Mouse (Mus musculus) thymus, adult 2 months (tissue): Measurements from ENCODE around the gene 1700003E16Rik. TPM values are rescaled to one million over a fixed set of nuclear protein-coding genes. Genes with fewer than 3 reads are reported as not detected.

ENCODE experiments used
- DNase-seq: peaks from one replicate; pipeline ENCODE4 v3.0.0; 2021
- H3K27ac ChIP-seq: fragments of 200-500 bp; 2 replicates; pipeline ENCODE4 v1.5.1; 2012; ENCODE audit warnings: low read length, control low read depth; ENCODE audit not compliant: control insufficient read depth, insufficient read depth
- H3K27me3 ChIP-seq: fragments of 200-500 bp; 2 replicates; pipeline ENCODE4 v1.6.1; 2012; ENCODE audit warnings: mild to moderate bottlenecking, low read length, moderate library complexity, mixed read lengths; ENCODE audit not compliant: control insufficient read depth, insufficient read depth
- H3K36me3 ChIP-seq: fragments of 200-500 bp; 2 replicates; pipeline ENCODE4 v1.6.1; 2012; ENCODE audit warnings: mild to moderate bottlenecking, low read length, moderate library complexity; ENCODE audit not compliant: control insufficient read depth, insufficient read depth
- H3K4me1 ChIP-seq: fragments of 200-500 bp; replicated peaks from 2 replicates; pipeline ENCODE4 v1.6.1; 2012; ENCODE audit warnings: low read length; ENCODE audit not compliant: control insufficient read depth, insufficient read depth
- H3K4me3 ChIP-seq: fragments of 200-500 bp; 2 replicates; pipeline ENCODE4 v1.5.1; 2012; ENCODE audit warnings: mild to moderate bottlenecking, low read length, control low read depth, moderate library complexity; ENCODE audit not compliant: control insufficient read depth, insufficient read depth
- CTCF ChIP-seq: fragments of 200-500 bp; IDR thresholded peaks from 2 replicates; pipeline ENCODE4 v1.5.1; 2012; ENCODE audit warnings: mild to moderate bottlenecking, control low read depth, low read length, moderate library complexity, borderline replicate concordance; ENCODE audit not compliant: control insufficient read depth, poor library complexity, insufficient read depth; ENCODE audit errors: extremely low read depth
- POLR2A ChIP-seq: fragments of 200-500 bp; IDR thresholded peaks from 2 replicates; pipeline ENCODE4 v1.6.1; 2012; ENCODE audit warnings: mild to moderate bottlenecking, low read length, control low read depth, moderate library complexity; ENCODE audit not compliant: control insufficient read depth, poor library complexity, insufficient read depth; ENCODE audit errors: extremely low read depth
- WGBS: fragments of 180-500 bp; shearing (Covaris S2); methylation state at CpG from one replicate; pipeline ENCODE4 v1.1.7; 2018; 5-methylcytosine and 5-hydroxymethylcytosine counted together
- polyA plus RNA-seq: library from polyadenylated mRNA; depleted of rRNA; stranded (reverse); fragments of >200 nt; gene quantifications from 2 replicates; pipeline ENCODE4 v1.2.3, GENCODE M21; 2012; rRNA removed

Gene 1700003E16Rik
- 0.19 and 0.38 TPM in 2 replicates for polyA plus RNA-seq

DNA sequence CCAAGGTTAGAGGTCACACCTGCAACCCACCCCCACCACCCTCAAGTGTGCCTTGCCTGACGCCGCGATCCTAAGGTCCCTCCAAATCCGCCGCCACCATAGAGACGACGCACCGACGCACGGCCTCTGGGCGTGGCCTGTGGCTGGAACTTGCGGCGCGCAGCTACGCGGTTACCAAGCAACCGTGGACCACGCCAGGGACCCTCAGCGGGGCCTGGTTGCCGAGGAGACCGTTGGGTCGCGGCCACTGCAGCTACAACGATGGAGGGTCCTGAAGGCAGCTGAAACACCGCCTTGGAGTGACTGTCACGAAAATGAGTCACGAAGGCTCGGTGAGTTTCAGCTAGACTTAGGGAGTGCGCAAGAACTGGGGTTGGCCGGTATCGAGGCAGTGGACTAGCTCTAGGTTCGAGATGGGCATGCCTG is at the start of gene 1700003E16Rik, which contains the start of gene Wdr54:
Gene 1700003E16Rik, plus strand, starts transcription at position 146 of the 426 bp plus-strand sequence.
Gene Wdr54, minus strand, starts transcription at position 139 of the 426 bp plus-strand sequence.
- TF ChIP-seq CTCF (no peak), POLR2A (no peak)
- 4% methylated on average over 32 of the region's 32 CpGs for WGBS

DNA sequence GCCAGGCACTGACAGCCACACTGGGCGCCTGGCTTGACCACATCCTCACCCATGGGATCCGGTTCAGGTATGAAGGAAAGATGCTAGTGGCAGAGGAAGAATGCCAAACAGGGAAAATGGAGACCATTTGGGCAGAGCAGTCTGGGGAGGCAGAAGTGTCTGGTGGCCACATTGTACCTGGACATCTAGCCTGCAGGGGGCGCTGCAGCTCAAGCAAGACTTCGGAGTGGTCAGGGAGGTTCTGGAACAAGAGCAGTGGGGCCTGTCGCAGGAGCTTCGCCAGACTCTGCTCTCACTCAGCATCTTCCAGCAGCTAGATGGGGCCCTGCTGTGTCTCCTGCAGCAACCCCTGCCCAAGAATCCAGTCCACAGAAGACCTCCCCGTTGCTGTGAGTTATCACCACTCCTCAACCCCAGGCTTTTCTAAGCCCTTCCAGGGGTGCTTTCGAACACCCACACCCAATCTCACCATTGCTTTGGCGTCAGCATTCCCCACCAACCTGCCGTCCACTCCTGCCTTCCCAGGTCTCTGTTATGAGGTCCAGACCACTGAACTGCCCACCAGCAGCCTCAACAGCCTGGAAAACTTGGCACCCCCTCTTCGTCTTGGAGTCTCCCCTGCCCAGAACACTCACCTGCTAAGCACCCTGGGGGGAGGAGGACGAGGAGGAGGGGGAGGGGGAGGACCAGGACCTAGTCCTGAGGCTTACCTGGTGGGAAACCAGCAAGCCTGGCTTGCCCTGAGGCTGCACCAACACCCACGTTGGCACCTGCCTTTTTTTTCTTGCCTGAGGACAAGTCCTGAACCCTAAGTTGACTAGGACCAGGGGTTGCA is 48.4 kb upstream of the 1700003E16Rik start:
- Histone ChIP-seq H3K4me3 (no peak overlapping the region), H3K27me3 (no peaks in the 10 kb centered on the region), H3K27ac (no peak overlapping the region), H3K36me3 (no peaks in the 10 kb centered on the region), H3K4me1 (peaks cover 13% of the 10 kb centered on the region)
- no peak for TF ChIP-seq POLR2A
- peak; percentile 90 for TF ChIP-seq CTCF
- WGBS: 53% methylated on average over 13 of the region's 13 CpGs
- DNase-seq: peak; percentile 85

More for the DNA sequence above, at the start of gene 1700003E16Rik, which contains the start of gene Wdr54:
- Histone ChIP-seq H3K27me3 (peaks cover 3% of the 10 kb centered on the region; the same call in 1 of the 2 replicates), H3K4me3 (peak within 1 kb of the TSS; percentile 42), H3K4me1 (peaks cover 7% of the 10 kb centered on the region), H3K27ac (no peak within 1 kb of the TSS), H3K36me3 (no peaks in the 10 kb centered on the region)
- DNase-seq: peak; percentile 39

GRCm38 (mm10) chr6:83108762-83109668 is 47.2 kb upstream of the 1700003E16Rik start, which contains the start of gene Mrpl53:
Mrpl53 (plus strand) TSS chr6:83109040.
- Histone ChIP-seq H3K27me3 (no peaks in the 10 kb centered on the region), H3K36me3 (no peaks in the 10 kb centered on the region), H3K4me3 (peak within 1 kb of the TSS; percentile 99), H3K27ac (peak within 1 kb of the TSS; percentile 77), H3K4me1 (peaks cover 10% of the 10 kb centered on the region)
- TF ChIP-seq CTCF: peak; percentile 24; the same call in 1 of the 2 replicates
- peak; percentile 62 for TF ChIP-seq POLR2A
- WGBS: under 1% methylated on average over 76 of the region's 76 CpGs
- peak; percentile 66 for DNase-seq

- 92% methylated on average over 4 of the region's 4 CpGs for WGBS
- H3K4me3 ChIP-seq: no peak overlapping the region
- H3K4me1 ChIP-seq: peaks cover 18% of the 10 kb centered on the region
- H3K27me3 ChIP-seq: no peaks in the 10 kb centered on the region
- H3K36me3 ChIP-seq: no peaks in the 10 kb centered on the region
- H3K27ac ChIP-seq: no peak overlapping the region
- TF ChIP-seq CTCF (no peak), POLR2A (no peak)
- DNase-seq: no peak
Observed at GRCm38 (mm10) chr6:83111510-83112136, 44.6 kb upstream of the 1700003E16Rik start.

- Histone ChIP-seq H3K4me1 (peaks cover 22% of the 10 kb centered on the region), H3K4me3 (peak within 1 kb of the TSS; percentile 84), H3K27ac (peak within 1 kb of the TSS; percentile 83), H3K27me3 (no peaks in the 10 kb centered on the region), H3K36me3 (no peaks in the 10 kb centered on the region)
- TF ChIP-seq CTCF (peak; percentile 34; the same call in 1 of the 2 replicates), POLR2A (peak; percentile 97)
- DNase-seq: peak; percentile 94
- under 1% methylated on average over 56 of the region's 58 CpGs for WGBS
Observed at GRCm38 (mm10) chr6:83115011-83115671, 41.1 kb upstream of the 1700003E16Rik start, which contains the start of gene Mogs. Mogs (plus strand) TSS chr6:83115496.
